Mouse (Mus musculus) intestine, embryonic 16.5 days (tissue): ENCODE measurements around the gene Trpm5. TPM values are rescaled to one million over a fixed set of nuclear protein-coding genes. Genes with fewer than 3 reads are reported as not detected.

Source experiments
- ATAC-seq: fragments of 200-750 bp; cut with Nextera tagmentation; 2 replicates; pipeline ENCODE4 v1.8.0; 2017; ENCODE audit warnings: moderate TSS enrichment, moderate library complexity
- H3K27ac ChIP-seq: fragments of 300-500 bp; sonication (generic); 2 replicates; pipeline ENCODE4 v1.5.1; 2014; ENCODE audit warnings: mild to moderate bottlenecking, low read length
- H3K27me3 ChIP-seq: fragments of 300-500 bp; sonication (generic); replicated peaks from 2 replicates; pipeline ENCODE4 v1.6.1; 2014; ENCODE audit warnings: low read length, control low read depth, mixed read lengths; ENCODE audit not compliant: control insufficient read depth, insufficient read depth
- H3K36me3 ChIP-seq: fragments of 300-500 bp; sonication (generic); 2 replicates; pipeline ENCODE4 v1.6.1; 2014; ENCODE audit warnings: low read length, control low read depth; ENCODE audit not compliant: control insufficient read depth, insufficient read depth
- H3K4me1 ChIP-seq: fragments of 300-500 bp; sonication (generic); 2 replicates; pipeline ENCODE4 v1.6.1; 2014; ENCODE audit warnings: low read length, control low read depth, mixed read lengths; ENCODE audit not compliant: control insufficient read depth, insufficient read depth
- H3K4me2 ChIP-seq: fragments of 300-500 bp; sonication (generic); 2 replicates; pipeline ENCODE4 v1.6.1; 2014; ENCODE audit warnings: low read depth, low read length, control low read depth
- H3K4me3 ChIP-seq: fragments of 300-500 bp; sonication (generic); 2 replicates; pipeline ENCODE4 v1.5.1; 2014; ENCODE audit warnings: mild to moderate bottlenecking, low read length
- H3K9ac ChIP-seq: fragments of 300-500 bp; sonication (generic); 2 replicates; pipeline ENCODE4 v1.6.1; 2014; ENCODE audit warnings: low read depth, low read length
- H3K9me3 ChIP-seq: fragments of 300-500 bp; sonication (generic); 2 replicates; pipeline ENCODE4 v1.6.1; 2016; ENCODE audit warnings: low read length, control low read depth; ENCODE audit not compliant: control insufficient read depth
- WGBS: fragments of 180-500 bp; shearing (Covaris S2); extraction: QIAGEN DNeasy Blood & Tissue Kit; methylation state at CpG from one replicate; pipeline ENCODE4 v1.1.7; 2014; 5-methylcytosine and 5-hydroxymethylcytosine counted together
- polyA plus RNA-seq: library from polyadenylated mRNA; unstranded; fragments of >200 nt; fragmentation: Nextera tagmentation; extraction: Ambion mirVana; gene quantifications from 2 replicates; pipeline ENCODE4 v1.2.1, GENCODE M21; 2015

Gene Trpm5
- polyA plus RNA-seq, 1 experiment from 2014 or later, result 7.9 TPM

- Histone ChIP-seq H3K27me3 (no peaks in the 10 kb centered on the region), H3K9ac (peak within 1 kb of the TSS; percentile 89), H3K9me3 (no peaks in the 10 kb centered on the region), H3K4me2 (peak within 1 kb of the TSS; percentile 96), H3K27ac (peak within 1 kb of the TSS; percentile 94), H3K4me3 (peak within 1 kb of the TSS; percentile 84), H3K4me1 (peaks cover 16% of the 10 kb centered on the region), H3K36me3 (peaks cover 19% of the 10 kb centered on the region)
- under 1% methylated on average over 51 of the region's 51 CpGs for WGBS
- peak; percentile 98 for ATAC-seq
Observed at GRCm38 (mm10) chr7:143068882-143069591, 25.4 kb downstream of the Trpm5 start, which contains the start of gene Tssc4. Gene Tssc4, plus strand, starts transcription at chr7:143069249.

- Histone ChIP-seq H3K9me3 (no peaks in the 10 kb centered on the region), H3K36me3 (peaks cover 19% of the 10 kb centered on the region), H3K27me3 (no peaks in the 10 kb centered on the region), H3K27ac (peak overlapping the region; percentile 94), H3K4me1 (peaks cover 16% of the 10 kb centered on the region), H3K9ac (peak overlapping the region; percentile 63), H3K4me3 (peak overlapping the region; percentile 84), H3K4me2 (peak overlapping the region; percentile 56)
- no peak; the same call in none of the 2 replicates for ATAC-seq
- WGBS, result 47% methylated on average over 13 of the region's 13 CpGs
Observed at GRCm38 (mm10) chr7:143068316-143068881, 26.0 kb downstream of the Trpm5 start.

GRCm38 (mm10) chr7:143067897-143068296, 26.5 kb downstream of the Trpm5 start:
- ATAC-seq, result no peak
- H3K27me3 ChIP-seq, result no peaks in the 10 kb centered on the region
- 83% methylated on average over 3 of the region's 3 CpGs for WGBS
- peaks cover 16% of the 10 kb centered on the region for H3K4me1 ChIP-seq
- H3K4me3 ChIP-seq, result no peak overlapping the region
- peak overlapping the region; percentile 94; the same call in 1 of the 2 replicates for H3K27ac ChIP-seq
- H3K9ac ChIP-seq, result no peak overlapping the region; the same call in 1 of the 2 replicates
- no peak overlapping the region for H3K4me2 ChIP-seq
- H3K36me3 ChIP-seq, result peaks cover 19% of the 10 kb centered on the region
- no peaks in the 10 kb centered on the region for H3K9me3 ChIP-seq

- Histone ChIP-seq H3K36me3 (peaks cover 19% of the 10 kb centered on the region), H3K4me2 (no peak overlapping the region), H3K27ac (no peak overlapping the region), H3K27me3 (no peaks in the 10 kb centered on the region), H3K9ac (no peak overlapping the region; the same call in 1 of the 2 replicates), H3K9me3 (no peaks in the 10 kb centered on the region), H3K4me1 (peaks cover 16% of the 10 kb centered on the region), H3K4me3 (no peak overlapping the region)
- WGBS, result 70% methylated on average over 2 of the region's 2 CpGs
- ATAC-seq, result no peak
Observed at GRCm38 (mm10) chr7:143067469-143067868, 27.0 kb downstream of the Trpm5 start.

- H3K36me3 ChIP-seq, result peaks cover 19% of the 10 kb centered on the region
- no peaks in the 10 kb centered on the region for H3K9me3 ChIP-seq
- no peak overlapping the region for H3K27ac ChIP-seq
- no peak overlapping the region for H3K9ac ChIP-seq
- peaks cover 19% of the 10 kb centered on the region for H3K4me1 ChIP-seq
- H3K4me2 ChIP-seq, result no peak overlapping the region
- no peaks in the 10 kb centered on the region for H3K27me3 ChIP-seq
- no peak for ATAC-seq
- no peak overlapping the region for H3K4me3 ChIP-seq
- 85% methylated on average over 2 of the region's 2 CpGs for WGBS
Observed at GRCm38 (mm10) chr7:143065692-143066091, 28.8 kb downstream of the Trpm5 start.

GRCm38 (mm10) chr7:143064226-143064625, 30.2 kb downstream of the Trpm5 start:
- Histone ChIP-seq H3K9ac (0 out of 2 replicates have a peak overlapping the region, but pooled peaks have one; percentile 19), H3K36me3 (peaks cover 19% of the 10 kb centered on the region), H3K4me1 (peaks cover 12% of the 10 kb centered on the region), H3K4me2 (no peak overlapping the region), H3K9me3 (no peaks in the 10 kb centered on the region), H3K4me3 (no peak overlapping the region), H3K27me3 (0 out of 2 replicates have a peak, but pooled peaks cover 1% of the 10 kb centered on the region), H3K27ac (no peak overlapping the region)
- no peak for ATAC-seq
- 77% methylated on average over 6 of the region's 6 CpGs for WGBS

- no peaks in the 10 kb centered on the region for H3K9me3 ChIP-seq
- H3K4me2 ChIP-seq, result no peak overlapping the region
- 0 out of 2 replicates have a peak, but pooled peaks cover 4% of the 10 kb centered on the region for H3K27me3 ChIP-seq
- peaks cover 19% of the 10 kb centered on the region for H3K4me1 ChIP-seq
- no peak overlapping the region for H3K4me3 ChIP-seq
- H3K27ac ChIP-seq, result no peak overlapping the region
- 59% methylated on average over 2 of the region's 2 CpGs for WGBS
- H3K9ac ChIP-seq, result no peak overlapping the region
- peaks cover 19% of the 10 kb centered on the region for H3K36me3 ChIP-seq
- ATAC-seq, result 0 out of 2 replicates have a peak, but pooled peaks have one; percentile 24
Observed at GRCm38 (mm10) chr7:143062704-143063103, 31.7 kb downstream of the Trpm5 start.

- Histone ChIP-seq H3K27me3 (0 out of 2 replicates have a peak, but pooled peaks cover 4% of the 10 kb centered on the region), H3K4me1 (peaks cover 51% of the 10 kb centered on the region), H3K27ac (peak overlapping the region; percentile 49), H3K9ac (0 out of 2 replicates have a peak overlapping the region, but pooled peaks have one; percentile 15), H3K4me2 (no peak overlapping the region), H3K4me3 (no peak overlapping the region), H3K36me3 (no peaks in the 10 kb centered on the region), H3K9me3 (no peaks in the 10 kb centered on the region)
- 64% methylated on average over 5 of the region's 5 CpGs for WGBS
- ATAC-seq, result no peak
Observed at GRCm38 (mm10) chr7:143059202-143059870, 35.1 kb downstream of the Trpm5 start.

- no peaks in the 10 kb centered on the region for H3K36me3 ChIP-seq
- H3K27me3 ChIP-seq, result 0 out of 2 replicates have a peak, but pooled peaks cover 4% of the 10 kb centered on the region
- H3K9ac ChIP-seq, result peak overlapping the region; percentile 30; the same call in 1 of the 2 replicates
- ATAC-seq, result peak; percentile 0; the same call in 1 of the 2 replicates
- peaks cover 58% of the 10 kb centered on the region for H3K4me1 ChIP-seq
- peak overlapping the region; percentile 67 for H3K27ac ChIP-seq
- H3K4me2 ChIP-seq, result peak overlapping the region; percentile 35
- 54% methylated on average over 5 of the region's 5 CpGs for WGBS
- no peak overlapping the region for H3K4me3 ChIP-seq
- no peaks in the 10 kb centered on the region for H3K9me3 ChIP-seq
Observed at GRCm38 (mm10) chr7:143058221-143058697, 36.2 kb downstream of the Trpm5 start.
